Mouse (Mus musculus): ENCODE measurements around the gene Gm20388.

- TF ChIP-seq EP300 (IDR thresholded peaks at IDR 0.05; ENCODE audit: low read depth), result no peak
- peak; percentile 28; the same call in 1 of the 2 replicates for TF ChIP-seq CTCF (IDR thresholded peaks at IDR 0.05; ENCODE audit: low read depth)
Measured at GRCm38 (mm10) chr8:120244553-120244952, 333.9 kb downstream of the Gm20388 start.
